Mouse (Mus musculus) layer of hippocampus, postnatal 10 days (tissue): ENCODE measurements around the gene Dapk3. TPM values are rescaled to one million over a fixed set of nuclear protein-coding genes. Genes with fewer than 3 reads are reported as not detected.

Experiments
- DNase-seq, 2 experiments: peaks; one replicate each; pipeline ENCODE4 v3.0.0; 2021; ENCODE audit warnings: low spot score in 2 of 2
- total RNA-seq, 2 experiments: library from RNA; stranded (reverse); gene quantifications; 2 replicates each; pipeline ENCODE4 v1.2.3; 2021

Gene Dapk3
- total RNA-seq, 2 experiments from 2014 or later = 66.1 to 67.9 TPM

GRCm38 (mm10) chr10:81236471-81237268, 53.9 kb downstream of the Dapk3 start:
- no peak for DNase-seq

GRCm38 (mm10) chr10:81238618-81239017, 55.8 kb downstream of the Dapk3 start:
- DNase-seq = no peak

DNA sequence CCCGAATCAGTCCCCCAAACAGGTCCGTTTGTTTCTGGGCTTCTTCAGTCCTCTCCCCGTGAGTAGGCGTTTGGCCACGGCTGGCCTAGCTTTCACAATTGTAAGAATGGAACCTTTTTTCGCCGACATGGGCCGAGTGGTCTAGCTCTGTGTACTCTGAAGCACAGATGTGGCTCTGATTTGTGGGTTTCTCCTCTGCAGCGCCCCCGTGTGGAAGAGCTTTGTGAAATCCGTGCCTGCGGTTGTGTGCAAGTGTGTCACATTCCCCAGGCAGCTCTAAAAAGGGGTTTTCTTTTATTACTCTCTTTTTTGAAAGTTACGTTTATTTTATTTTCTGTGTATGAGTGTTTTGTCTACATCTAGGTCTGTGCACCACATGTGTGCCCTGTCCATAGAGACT, 58.1 kb downstream of the Dapk3 start:
- peak; percentile 76 to 78 for DNase-seq

- no peak for DNase-seq
These were observed 59.2 kb downstream of the Dapk3 start for GRCm38 (mm10) chr10:81242021-81242420.

Other genes with a start within 250 kb of the Dapk3 start
- gene Gng7, start 168.1 kb upstream of the Dapk3 start, total RNA-seq = 100 to 1,000 TPM; 145 to 156 TPM
- gene Diras1, start 157.3 kb upstream of the Dapk3 start, total RNA-seq = 100 to 1,000 TPM in 1 of 2 experiments, 10 to 100 TPM in 1; 92.4 to 110 TPM
- 10 to 100 TPM; 57.3 to 66.0 TPM for gene Slc39a3, start 145.6 kb upstream of the Dapk3 start, total RNA-seq
- 100 to 1,000 TPM; 176 to 186 TPM for gene Sgta, start 122.8 kb upstream of the Dapk3 start, total RNA-seq
- 10 to 100 TPM; 56.3 to 57.6 TPM for gene Thop1, start 113.0 kb upstream of the Dapk3 start, total RNA-seq
- gene Creb3l3, start 84.1 kb upstream of the Dapk3 start, total RNA-seq = under 1 TPM; 0.41 to 0.45 TPM
- 100 to 1,000 TPM; 139 to 150 TPM for gene Map2k2, start 77.1 kb upstream of the Dapk3 start, total RNA-seq
- gene Zbtb7a, start 47.8 kb upstream of the Dapk3 start, total RNA-seq = 10 to 100 TPM; 38.4 to 45.2 TPM
- gene Pias4, start 15.1 kb upstream of the Dapk3 start, total RNA-seq = 10 to 100 TPM; 26.7 to 29.7 TPM
- 1,000 to 10,000 TPM; 1,075 to 1,131 TPM for gene Eef2, start 6.4 kb upstream of the Dapk3 start, total RNA-seq
- not detected for gene 4930442H23Rik, start 844 bp downstream of the Dapk3 start, total RNA-seq
- gene Nmrk2, start 19.0 kb downstream of the Dapk3 start, total RNA-seq = under 1 TPM in 1 of 2 experiments, not detected in 1; 0.18 TPM
- 100 to 1,000 TPM; 170 to 177 TPM for gene Atcay, start 47.8 kb downstream of the Dapk3 start, total RNA-seq
- gene Zfr2, start 50.1 kb downstream of the Dapk3 start, total RNA-seq = 10 to 100 TPM; 58.0 to 66.8 TPM
- gene Matk, start 69.9 kb downstream of the Dapk3 start, total RNA-seq = 100 to 1,000 TPM; 222 to 266 TPM
- gene Mrpl54, start 83.9 kb downstream of the Dapk3 start, total RNA-seq = 10 to 100 TPM; 36.1 to 42.5 TPM
- 10 to 100 TPM; 31.3 to 37.4 TPM for gene Apba3, start 84.0 kb downstream of the Dapk3 start, total RNA-seq
- 1 to 10 TPM; 1.4 to 2.3 TPM for gene Tjp3, start 108.6 kb downstream of the Dapk3 start, total RNA-seq
- gene Pip5k1c, start 110.0 kb downstream of the Dapk3 start, total RNA-seq = 100 to 1,000 TPM; 305 to 311 TPM
- gene Cactin, start 138.1 kb downstream of the Dapk3 start, total RNA-seq = 10 to 100 TPM; 24.7 to 25.6 TPM
- gene Tbxa2r, start 145.7 kb downstream of the Dapk3 start, total RNA-seq = 1 to 10 TPM; 1.9 to 2.9 TPM
- gene Gipc3, start 160.3 kb downstream of the Dapk3 start, total RNA-seq = 1 to 10 TPM in 1 of 2 experiments, under 1 TPM in 1; 0.94 to 1.2 TPM
- 10 to 100 TPM; 25.1 to 30.9 TPM for gene Hmg20b, start 167.5 kb downstream of the Dapk3 start, total RNA-seq
- gene Mfsd12, start 174.5 kb downstream of the Dapk3 start, total RNA-seq = 10 to 100 TPM; 37.0 to 40.8 TPM
- gene 4930404N11Rik, start 182.8 kb downstream of the Dapk3 start, total RNA-seq = under 1 TPM; 0.57 to 0.74 TPM
- 10 to 100 TPM; 81.2 to 85.2 TPM for gene Fzr1, start 195.5 kb downstream of the Dapk3 start, total RNA-seq
- gene Dohh, start 201.4 kb downstream of the Dapk3 start, total RNA-seq = 10 to 100 TPM; 72.0 to 77.3 TPM
- 1 to 10 TPM; 2.3 to 4.5 TPM for gene Gm48551, start 201.5 kb downstream of the Dapk3 start, total RNA-seq
- 1 to 10 TPM; 1.1 to 3.5 TPM for gene Gm48552, start 206.0 kb downstream of the Dapk3 start, total RNA-seq
- 1 to 10 TPM; 2.6 to 3.0 TPM for gene Smim24, start 210.0 kb downstream of the Dapk3 start, total RNA-seq